In the genomic region with DNA sequence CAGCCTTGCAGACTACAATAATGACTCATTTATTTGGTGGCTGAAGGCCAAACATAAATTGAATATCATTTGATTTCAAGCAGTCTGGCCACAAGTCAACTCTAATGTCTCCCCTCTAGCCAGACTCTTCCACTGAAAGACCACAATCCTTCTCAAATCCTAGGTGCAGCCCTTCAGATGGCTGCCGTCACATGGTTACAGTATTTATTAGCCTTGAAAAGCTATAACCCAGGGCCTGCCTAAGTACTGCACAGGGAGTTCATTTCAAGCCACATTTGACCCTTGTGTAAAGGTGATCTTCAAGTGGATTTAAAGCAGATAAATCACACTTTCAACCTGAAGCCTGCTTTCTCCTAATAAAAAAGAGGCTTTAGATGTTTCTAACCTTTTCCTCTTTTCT, we compare ENCODE assay signal across 27 mouse cellular contexts. TPM values are rescaled to one million over a fixed set of nuclear protein-coding genes. Genes with fewer than 3 reads are reported as not detected.
A peak's percentile ranks its signal among the peaks of the same experiment; 100 is the strongest.
DNase-seq lines count a peak whose midpoint lies in the region; ATAC-seq and TF ChIP-seq lines count a peak whose summit lies in the region.
"Had no signal": no experiment of that assay in that cellular context is flagged by ENCODE, and none has a peak within 500 bp of the region (broad histone marks: within the 10 kb centered on the region; RNA-seq: fewer than 3 reads in every experiment).

No protein-coding gene starts in this region.

- no peaks in the 10 kb centered on the region for H3K9me3 ChIP-seq in hindbrain, postnatal 0 days (ENCODE audit: low read length)
- no peaks in the 10 kb centered on the region for H3K9me3 ChIP-seq in hindbrain, embryonic 16.5 days (ENCODE audit: control insufficient read depth, low read length)
- H3K9me3 ChIP-seq in midbrain, postnatal 0 days (ENCODE audit: low read length): no peaks in the 10 kb centered on the region
- H3K9me3 ChIP-seq in intestine, embryonic 16.5 days (ENCODE audit: control insufficient read depth, low read length): 0 out of 2 replicates have a peak, but pooled peaks cover 2% of the 10 kb centered on the region
- H3K9me3 ChIP-seq: forebrain, embryonic 13.5 days; limb, embryonic 13.5 days; liver, embryonic 13.5 days; lung, embryonic 15.5 days; midbrain, embryonic 12.5 days had no signal

- DNase-seq in adrenal gland, adult 2 months: peak; percentile 21
- no peak for DNase-seq in adrenal gland, postnatal 4 days (ENCODE audit: low spot score in 2 of 2)
- DNase-seq in hindbrain, postnatal 0 days (ENCODE audit: low spot score): peak; percentile 33
- DNase-seq in Muller cell, postnatal 12 days (ENCODE audit: inconsistent ontology term): peak; percentile 45
- DNase-seq in midbrain, postnatal 0 days (ENCODE audit: low spot score): no peak
- DNase-seq in cerebellum, postnatal 36 days: no peak
- DNase-seq: cerebellum, adult 9-10 months; gastrocnemius, postnatal 14 days; kidney, adult 11 months; liver, embryonic 13.5 days; lung, postnatal 4 days; right cerebral cortex, adult 18-20 months had no signal

- H3K4me1 ChIP-seq in hindbrain, postnatal 0 days (ENCODE audit: insufficient read depth, low read length): no peaks in the 10 kb centered on the region
- peaks cover 4% of the 10 kb centered on the region; the same call in 1 of the 2 replicates for H3K4me1 ChIP-seq in hindbrain, embryonic 16.5 days (ENCODE audit: control insufficient read depth, insufficient read depth, low read depth, low read length)
- H3K4me1 ChIP-seq in midbrain, postnatal 0 days (ENCODE audit: insufficient read depth, low read length): no peaks in the 10 kb centered on the region
- no peaks in the 10 kb centered on the region for H3K4me1 ChIP-seq in intestine, embryonic 16.5 days (ENCODE audit: control insufficient read depth, insufficient read depth, low read length)
- H3K4me1 ChIP-seq: forebrain, embryonic 13.5 days; liver, embryonic 13.5 days; lung, embryonic 15.5 days; midbrain, embryonic 12.5 days had no signal

- 63% methylated on average over 1 of the region's 1 CpGs for WGBS in hindbrain, postnatal 0 days
- WGBS in hindbrain, embryonic 16.5 days: 54% methylated on average over 1 of the region's 1 CpGs
- WGBS in midbrain, postnatal 0 days: 58% methylated on average over 1 of the region's 1 CpGs
- WGBS in intestine, embryonic 16.5 days: 57% methylated on average over 1 of the region's 1 CpGs

- no peak overlapping the region for H3K4me2 ChIP-seq in hindbrain, postnatal 0 days (ENCODE audit: low read depth, low read length)
- H3K4me2 ChIP-seq in hindbrain, embryonic 16.5 days (ENCODE audit: low read length): no peak overlapping the region
- H3K4me2 ChIP-seq in midbrain, postnatal 0 days (ENCODE audit: low read depth, low read length, poor library complexity, severe bottlenecking): no peak overlapping the region
- H3K4me2 ChIP-seq in intestine, embryonic 16.5 days (ENCODE audit: low read depth, low read length): no peak overlapping the region
- H3K4me2 ChIP-seq: forebrain, embryonic 13.5 days; limb, embryonic 13.5 days; liver, embryonic 13.5 days; lung, embryonic 15.5 days; midbrain, embryonic 12.5 days had no signal

- no peaks in the 10 kb centered on the region for H3K27me3 ChIP-seq in hindbrain, postnatal 0 days (ENCODE audit: insufficient read depth, low read length)
- no peaks in the 10 kb centered on the region for H3K27me3 ChIP-seq in hindbrain, embryonic 16.5 days (replicated peaks; ENCODE audit: control insufficient read depth, insufficient read depth, low read length)
- no peaks in the 10 kb centered on the region for H3K27me3 ChIP-seq in midbrain, postnatal 0 days (ENCODE audit: insufficient read depth, low read length)
- no peaks in the 10 kb centered on the region for H3K27me3 ChIP-seq in intestine, embryonic 16.5 days (replicated peaks; ENCODE audit: control insufficient read depth, insufficient read depth, low read length)
- H3K27me3 ChIP-seq: forebrain, embryonic 13.5 days; limb, embryonic 13.5 days; liver, embryonic 13.5 days; lung, embryonic 15.5 days; midbrain, embryonic 12.5 days had no signal

- peak overlapping the region; percentile 11; the same call in 1 of the 2 replicates for H3K27ac ChIP-seq in hindbrain, postnatal 0 days
- no peak overlapping the region for H3K27ac ChIP-seq in hindbrain, embryonic 16.5 days (ENCODE audit: low read depth, low read length)
- peak overlapping the region; percentile 26; the same call in 1 of the 2 replicates for H3K27ac ChIP-seq in midbrain, postnatal 0 days (ENCODE audit: low read depth, low read length)
- no peak overlapping the region for H3K27ac ChIP-seq in intestine, embryonic 16.5 days (ENCODE audit: low read length)
- H3K27ac ChIP-seq: forebrain, embryonic 13.5 days; limb, embryonic 13.5 days; liver, embryonic 13.5 days; lung, embryonic 15.5 days; midbrain, embryonic 12.5 days had no signal

- no peaks in the 10 kb centered on the region for H3K36me3 ChIP-seq in hindbrain, postnatal 0 days (ENCODE audit: insufficient read depth, low read length)
- H3K36me3 ChIP-seq in hindbrain, embryonic 16.5 days (ENCODE audit: control insufficient read depth, insufficient read depth, low read length): no peaks in the 10 kb centered on the region
- no peaks in the 10 kb centered on the region for H3K36me3 ChIP-seq in midbrain, postnatal 0 days (ENCODE audit: insufficient read depth, low read length)
- no peaks in the 10 kb centered on the region for H3K36me3 ChIP-seq in intestine, embryonic 16.5 days (ENCODE audit: control insufficient read depth, insufficient read depth, low read length)
- H3K36me3 ChIP-seq: limb, embryonic 13.5 days; liver, embryonic 13.5 days; lung, embryonic 15.5 days; midbrain, embryonic 12.5 days had no signal

- TF ChIP-seq CTCF in hindbrain, postnatal 0 days (IDR thresholded peaks at IDR 0.05; ENCODE audit: low read depth): no peak
- TF ChIP-seq CTCF in midbrain, postnatal 0 days (IDR thresholded peaks at IDR 0.05): no peak

- no peak for ATAC-seq in hindbrain, postnatal 0 days
- no peak for ATAC-seq in hindbrain, embryonic 16.5 days
- ATAC-seq in midbrain, postnatal 0 days (ENCODE audit: low FRiP score): no peak
- ATAC-seq in intestine, embryonic 16.5 days: no peak
- ATAC-seq: CD4-positive, CD25-positive, alpha-beta regulatory T cell, adult 4 months; forebrain, embryonic 13.5 days had no signal

- no peak overlapping the region for H3K4me3 ChIP-seq in hindbrain, postnatal 0 days (ENCODE audit: low read length)
- H3K4me3 ChIP-seq in hindbrain, embryonic 16.5 days (ENCODE audit: low read length): no peak overlapping the region
- H3K4me3 ChIP-seq in midbrain, postnatal 0 days (ENCODE audit: low read depth, low read length): no peak overlapping the region
- no peak overlapping the region for H3K4me3 ChIP-seq in intestine, embryonic 16.5 days (ENCODE audit: low read length)
- H3K4me3 ChIP-seq: forebrain, embryonic 13.5 days; limb, embryonic 13.5 days; liver, embryonic 13.5 days; lung, embryonic 15.5 days; midbrain, embryonic 12.5 days had no signal

- no peak overlapping the region for H3K9ac ChIP-seq in hindbrain, postnatal 0 days (replicated peaks; ENCODE audit: low read length)
- no peak overlapping the region for H3K9ac ChIP-seq in hindbrain, embryonic 16.5 days (ENCODE audit: low read depth, low read length)
- no peak overlapping the region for H3K9ac ChIP-seq in midbrain, postnatal 0 days (replicated peaks; ENCODE audit: low read length, poor library complexity, severe bottlenecking)
- H3K9ac ChIP-seq in intestine, embryonic 16.5 days (ENCODE audit: low read depth, low read length): no peak overlapping the region
- H3K9ac ChIP-seq: forebrain, embryonic 13.5 days; limb, embryonic 13.5 days; liver, embryonic 13.5 days; lung, embryonic 15.5 days; midbrain, embryonic 12.5 days had no signal

RNA-seq across cellular contexts. Expression of gene Gm21954, which starts 37.7 kb away (rescaled TPM):
- total RNA-seq in adrenal gland, adult 2 months (2021): not detected
- not detected in 2 replicates for polyA plus RNA-seq in adrenal gland, adult 2 months (2012; rRNA removed)
- total RNA-seq in adrenal gland, postnatal 4 days (2021): not detected
- total RNA-seq in hindbrain, postnatal 0 days (2014; rRNA removed): not detected in 2 replicates
- polyA plus RNA-seq in hindbrain, postnatal 0 days (2015; fragmentation: Nextera tagmentation; extraction: Ambion mirVana): not detected in 2 replicates
- polyA plus RNA-seq in hindbrain, embryonic 16.5 days (2015; fragmentation: Nextera tagmentation; extraction: Ambion mirVana): not detected in 2 replicates
- total RNA-seq in midbrain, postnatal 0 days (2014; rRNA removed): not detected in 2 replicates
- not detected in 2 replicates for polyA plus RNA-seq in midbrain, postnatal 0 days (2015; fragmentation: Nextera tagmentation; extraction: Ambion mirVana)
- polyA plus RNA-seq in intestine, embryonic 16.5 days (2015; fragmentation: Nextera tagmentation; extraction: Ambion mirVana): not detected in 2 replicates
- total RNA-seq: ES-E14; gastrocnemius, postnatal 14 days; layer of hippocampus, postnatal 25 days; left cerebral cortex, postnatal 14 days had no signal
- polyA plus RNA-seq: CD4-positive, CD25-positive, alpha-beta regulatory T cell, adult 4 months; cortical plate, adult 2 months; forebrain, embryonic 13.5 days; heart, postnatal 0 days; hindbrain, embryonic 11.5 days; kidney, embryonic 16.5 days; large intestine, adult 2 months; limb, embryonic 13.5 days; liver, embryonic 13.5 days; lung, embryonic 15.5 days; midbrain, embryonic 12.5 days had no signal

Comparison
In these comparisons a context has a peak if more than half of its experiments do, and no peak if none do; other contexts are left out.
1. DNase-seq: peak in adrenal gland, adult 2 months (single experiment), hindbrain, postnatal 0 days (single experiment) and Muller cell, postnatal 12 days (single experiment); none in adrenal gland, postnatal 4 days (0 of 2), midbrain, postnatal 0 days (single experiment) and cerebellum, postnatal 36 days (0 of 2).
2. H3K27ac ChIP-seq: peak in hindbrain, postnatal 0 days (single experiment) and midbrain, postnatal 0 days (single experiment); none in hindbrain, embryonic 16.5 days (single experiment) and intestine, embryonic 16.5 days (single experiment).